Mouse (Mus musculus): Measurements from ENCODE around the gene Mgll. TPM values are rescaled to one million over a fixed set of nuclear protein-coding genes. Genes with fewer than 3 reads are reported as not detected.

The Mgll gene
- total RNA-seq, 2 experiments from 2014 or later: 170 to 184 TPM

Other genes with a start within 250 kb of the Mgll start
- 10 to 100 TPM; 79.5 to 80.1 TPM for gene Sec61a1, start 205.5 kb upstream of the Mgll start, total RNA-seq (2021)
- gene Kbtbd12, start 86.5 kb upstream of the Mgll start, total RNA-seq (2021): under 1 TPM; 0.20 to 0.74 TPM
- 10 to 100 TPM; 32.5 to 35.4 TPM for gene Abtb1, start 117.6 kb downstream of the Mgll start, total RNA-seq (2021)
- 100 to 1,000 TPM; 172 to 184 TPM for gene Podxl2, start 150.6 kb downstream of the Mgll start, total RNA-seq (2021)
- gene Mcm2, start 174.4 kb downstream of the Mgll start, total RNA-seq (2021): 1 to 10 TPM; 5.0 to 8.8 TPM
- 10 to 100 TPM; 38.4 to 46.0 TPM for gene Tpra1, start 177.8 kb downstream of the Mgll start, total RNA-seq (2021)

Data from layer of hippocampus, adult 18-20 months (tissue).